Mouse (Mus musculus) kidney, postnatal 4 days (tissue): ENCODE data around the gene 1700001P01Rik.
"Not testable (repeated sequence)": the region's sequence is repeated elsewhere in the genome, so short reads cannot be mapped to it uniquely, and the experiment has no call there.

Experiments
- DNase-seq, 2 experiments: peaks; one replicate each; pipeline ENCODE4 v3.0.0; 2021; ENCODE audit warnings: mixed read lengths in 2 of 2

1700001P01Rik gene

GRCm38 (mm10) chr11:97744718-97745330 is 30.9 kb downstream of the 1700001P01Rik start:
- DNase-seq, result peak; percentile 98 to 99

GRCm38 (mm10) chr11:97744063-97744717 is 31.5 kb downstream of the 1700001P01Rik start, which contains the start of gene Pip4k2b:
Gene Pip4k2b (minus strand): TSS chr11:97744704.
- DNase-seq, result peak; percentile 67 to 80

GRCm38 (mm10) chr11:97743423-97743822 is 32.3 kb downstream of the 1700001P01Rik start:
- DNase-seq, result no peak

DNA sequence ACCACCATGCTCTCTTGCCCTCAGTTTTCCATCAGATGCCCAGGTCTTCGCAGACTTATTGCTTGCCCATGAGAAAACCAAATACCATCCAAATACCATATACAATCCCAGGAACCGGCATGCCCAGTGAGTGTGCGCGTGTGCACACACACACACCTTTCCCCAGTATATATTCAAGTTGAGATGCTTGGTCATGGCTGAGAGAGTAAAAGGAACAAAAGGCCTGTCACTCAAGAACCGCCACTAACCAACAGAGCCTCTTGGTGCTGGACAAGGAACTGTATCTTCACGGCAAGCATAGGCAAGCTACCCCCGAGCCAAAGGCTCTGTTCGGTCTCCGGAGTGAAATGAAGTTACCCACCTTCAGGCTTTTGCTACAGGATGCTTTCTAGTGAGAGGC is 33.1 kb downstream of the 1700001P01Rik start:
- no peak for DNase-seq

DNA sequence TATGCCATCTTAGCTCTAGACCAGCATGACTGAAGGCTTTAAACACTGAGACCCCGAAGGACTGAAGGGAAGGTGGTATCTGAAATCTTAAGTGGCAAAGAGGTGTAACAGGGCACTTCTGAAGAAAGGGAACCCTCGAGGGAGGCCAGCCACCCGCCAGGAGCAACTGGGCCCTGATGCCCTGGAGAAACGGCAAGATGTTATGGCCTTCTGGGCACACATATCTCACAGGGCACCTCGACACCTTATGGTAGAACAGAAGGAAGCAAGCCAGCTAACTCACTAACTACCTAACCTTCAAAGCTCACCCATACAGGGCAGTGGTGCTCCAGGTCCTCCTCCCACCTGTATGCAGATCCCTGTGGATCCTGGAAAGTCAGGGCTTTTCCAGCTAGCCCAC is 33.6 kb downstream of the 1700001P01Rik start:
- DNase-seq, result no peak

DNA sequence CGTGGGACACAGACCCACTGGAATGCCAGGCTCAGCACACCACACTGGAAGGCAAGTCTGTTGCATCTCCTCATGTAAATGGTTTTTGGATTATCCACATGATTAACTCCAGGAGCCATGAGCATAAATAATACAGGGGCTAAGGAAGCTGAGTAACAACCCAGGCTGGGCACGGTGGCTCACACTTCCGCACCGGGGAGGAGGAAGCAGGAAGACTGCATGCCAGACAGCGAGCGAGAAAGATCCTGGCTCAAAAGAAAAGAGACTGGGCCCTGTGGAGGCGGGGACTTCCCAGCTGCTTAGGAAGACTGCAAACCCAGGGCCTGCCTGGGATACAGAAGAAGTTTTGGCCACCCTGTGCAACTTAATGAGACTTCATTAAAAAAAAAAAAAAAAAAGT is 35.5 kb downstream of the 1700001P01Rik start:
- DNase-seq, result peak; percentile 68 to 77

DNA sequence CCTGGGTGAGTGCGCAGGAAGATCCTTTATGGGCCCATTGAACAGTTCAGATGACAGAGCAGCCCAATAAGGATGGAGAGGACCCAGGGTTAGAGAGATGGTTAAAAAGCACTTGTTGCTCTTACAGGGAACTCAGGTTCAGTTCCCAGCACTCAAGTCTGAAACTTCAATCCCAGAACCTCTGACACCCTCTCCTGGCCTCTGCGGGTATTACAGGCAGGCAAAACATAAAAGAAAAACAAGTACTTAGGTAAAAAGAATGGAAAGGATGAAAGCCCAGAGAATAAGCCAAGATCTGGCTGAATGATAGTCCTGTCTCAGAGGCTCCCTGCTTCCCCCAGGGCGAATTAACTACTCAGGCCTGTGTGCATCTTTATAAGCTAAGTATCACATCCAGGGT is 36.6 kb downstream of the 1700001P01Rik start:
- no peak for DNase-seq

DNA sequence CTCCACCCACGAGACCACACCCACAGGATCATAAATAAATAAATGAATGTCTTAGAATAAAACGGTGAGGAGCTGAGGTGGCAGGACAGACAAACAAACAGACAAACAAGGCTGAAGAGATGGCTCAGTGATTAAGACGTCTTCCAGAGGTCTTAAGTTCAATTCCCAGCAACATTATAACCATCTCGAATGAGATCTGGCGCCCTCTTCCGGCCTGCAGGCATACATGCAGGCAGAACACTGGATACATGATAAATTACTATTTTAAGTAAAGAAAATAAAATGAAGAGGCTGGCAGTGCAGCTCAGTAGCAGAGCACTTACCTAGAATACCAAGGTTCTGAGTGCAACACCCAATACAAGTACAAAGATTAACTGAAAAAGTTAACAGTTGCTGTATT is 37.0 kb downstream of the 1700001P01Rik start:
- DNase-seq, result no peak

- no peak for DNase-seq
These were observed 38.1 kb downstream of the 1700001P01Rik start for GRCm38 (mm10) chr11:97737600-97737999.

GRCm38 (mm10) chr11:97736645-97737044 is 39.1 kb downstream of the 1700001P01Rik start:
- no peak for DNase-seq

GRCm38 (mm10) chr11:97734810-97735209 is 40.9 kb downstream of the 1700001P01Rik start:
- DNase-seq, result not testable (repeated sequence)

- peak in 1 of 2 experiments; percentile 3 for DNase-seq
These were observed 42.0 kb downstream of the 1700001P01Rik start for GRCm38 (mm10) chr11:97733689-97734088.

DNA sequence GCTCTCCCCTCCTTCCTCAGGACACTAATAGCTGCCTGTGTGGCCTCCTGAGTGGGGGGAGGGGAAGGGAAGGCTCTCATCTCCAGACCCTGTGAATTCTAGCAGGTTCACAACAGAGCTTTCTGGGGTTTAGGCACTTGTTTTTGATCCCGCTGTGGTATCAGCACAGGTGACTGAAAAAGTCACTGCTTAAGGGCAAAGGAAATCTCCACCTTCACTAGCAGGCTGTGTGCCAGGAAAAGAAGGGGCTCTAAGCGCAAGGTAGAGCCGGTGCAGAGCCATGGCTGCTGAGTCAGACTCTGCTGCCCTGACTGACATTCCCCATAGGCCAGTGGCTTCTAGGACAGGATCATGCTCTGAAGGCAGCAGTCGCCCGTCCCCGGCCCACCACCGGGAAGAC is 47.0 kb downstream of the 1700001P01Rik start:
- DNase-seq, result peak in 1 of 2 experiments; percentile 8

GRCm38 (mm10) chr11:97728311-97728710 is 47.4 kb downstream of the 1700001P01Rik start:
- DNase-seq, result no peak

- DNase-seq, result peak; percentile 31 to 47
These were observed 52.0 kb downstream of the 1700001P01Rik start for GRCm38 (mm10) chr11:97723709-97724108.
